Mouse (Mus musculus) C2C12 (cell line): ENCODE data around the gene Fhit.

Source experiments
- CTCF ChIP-seq: IDR thresholded peaks from one replicate; pipeline ENCODE4 v1.5.1; 2011; ENCODE audit not compliant: control insufficient read depth, insufficient read depth, insufficient read length
- MAX ChIP-seq: IDR thresholded peaks from one replicate; pipeline ENCODE4 v1.6.1; 2011; ENCODE audit warnings: mild to moderate bottlenecking, control low read depth
- USF1 ChIP-seq: IDR thresholded peaks from one replicate; pipeline ENCODE4 v1.6.1; 2011; ENCODE audit warnings: low read depth, mild to moderate bottlenecking, control low read depth, moderate library complexity

- TF ChIP-seq CTCF, result no peak
- no peak for TF ChIP-seq MAX
- no peak for TF ChIP-seq USF1
These were observed 1111.9 kb downstream of the Fhit start for GRCm38 (mm10) chr14:10049947-10050346.
